Mouse (Mus musculus) embryo, embryonic 9.5 days (tissue): Measurements from ENCODE around the gene Acod1.

Experiments used
- DNase-seq: peaks from one replicate; pipeline ENCODE4 v3.0.0-alpha.2; 2017; ENCODE audit errors: extremely low spot score

Gene Acod1

DNA sequence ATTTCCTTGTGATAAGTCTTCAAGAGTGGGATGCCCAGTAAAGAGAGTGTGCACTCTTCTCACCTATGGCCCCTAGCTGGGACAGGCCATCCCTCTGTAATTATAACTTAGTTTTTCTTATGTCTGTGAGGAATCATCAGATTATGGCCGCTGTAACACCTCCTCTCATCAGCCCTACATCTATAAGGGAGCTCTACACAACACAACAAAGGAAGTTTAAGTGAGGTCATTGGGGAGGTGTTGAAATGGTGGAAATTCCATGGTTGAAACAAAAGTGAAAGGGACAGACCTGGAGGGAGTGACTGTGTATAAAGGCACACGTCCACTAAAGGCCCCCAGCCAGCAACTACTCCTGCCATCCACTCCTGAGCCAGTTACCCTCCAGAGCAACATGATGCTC is at the start of gene Acod1:
Gene Acod1, plus strand, starts transcription at position 301 of the 400 bp plus-strand sequence.
- DNase-seq: no peak

DNA sequence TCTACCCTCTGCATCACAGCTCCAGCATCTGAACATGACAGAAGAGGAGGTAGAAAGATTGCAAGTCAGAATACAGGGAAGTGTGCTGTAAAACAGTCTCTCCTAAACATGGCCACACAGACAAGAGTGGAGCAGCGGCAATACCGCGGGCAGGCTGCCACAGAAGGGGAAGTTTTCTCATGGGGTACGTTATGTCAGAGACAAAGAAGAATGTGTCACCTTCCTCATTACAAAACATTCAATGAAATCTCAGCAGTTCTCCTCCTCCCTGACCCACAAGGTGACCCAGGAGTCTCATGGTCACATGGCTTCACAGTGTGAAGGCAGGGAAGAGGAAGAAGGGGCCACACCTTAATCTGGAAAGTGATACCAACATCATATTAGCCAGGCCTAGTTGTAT is 39.0 kb upstream of the Acod1 start:
- no peak for DNase-seq

DNA sequence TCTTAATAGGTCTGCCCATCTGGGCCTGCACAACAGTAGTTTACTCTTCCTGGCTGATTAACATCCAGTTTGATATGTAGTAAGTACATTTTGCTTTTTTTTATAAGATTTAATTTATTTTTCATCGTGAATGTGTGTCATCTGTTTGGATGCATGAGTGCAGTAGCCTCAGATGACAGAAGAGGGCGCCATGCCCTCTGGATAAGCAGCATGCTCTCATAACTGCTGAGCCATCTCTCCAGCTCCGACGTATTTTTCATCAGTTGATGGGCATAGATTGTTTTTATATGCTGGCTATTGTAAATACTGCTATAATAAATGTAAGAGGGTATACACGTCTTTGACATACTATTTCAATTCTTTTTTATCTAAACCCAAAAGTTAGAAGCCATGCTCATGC is 35.0 kb upstream of the Acod1 start:
- DNase-seq: peak; percentile 13

DNA sequence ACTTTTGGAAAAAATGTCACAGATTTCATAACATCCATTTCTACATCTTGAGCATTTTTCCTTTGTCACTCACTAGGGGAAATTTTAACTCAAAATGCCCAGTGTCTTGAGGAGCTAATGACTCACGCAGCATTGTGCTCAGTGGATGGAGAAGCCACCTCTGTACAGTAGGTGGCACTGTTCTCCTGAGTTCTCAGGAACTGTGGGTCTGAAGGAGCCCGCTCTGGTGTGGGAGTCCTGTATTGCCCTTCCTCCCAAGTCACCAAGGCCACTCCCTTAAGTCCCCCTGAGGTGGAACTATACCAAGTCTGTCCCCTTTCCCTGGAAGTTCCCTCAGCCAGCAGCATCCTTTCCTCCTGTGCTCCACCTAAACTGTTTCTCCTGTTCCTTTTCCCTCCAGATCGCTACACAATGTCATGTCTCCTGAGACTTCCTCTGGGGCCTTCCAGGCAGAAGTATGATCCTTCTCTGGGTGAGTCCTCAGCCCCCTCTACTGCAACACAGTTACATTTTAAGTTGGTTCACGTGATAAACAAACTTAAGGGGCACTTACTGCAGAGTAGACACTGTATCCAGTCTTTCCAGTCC is 34.1 kb upstream of the Acod1 start:
- peak; percentile 57 for DNase-seq

DNA sequence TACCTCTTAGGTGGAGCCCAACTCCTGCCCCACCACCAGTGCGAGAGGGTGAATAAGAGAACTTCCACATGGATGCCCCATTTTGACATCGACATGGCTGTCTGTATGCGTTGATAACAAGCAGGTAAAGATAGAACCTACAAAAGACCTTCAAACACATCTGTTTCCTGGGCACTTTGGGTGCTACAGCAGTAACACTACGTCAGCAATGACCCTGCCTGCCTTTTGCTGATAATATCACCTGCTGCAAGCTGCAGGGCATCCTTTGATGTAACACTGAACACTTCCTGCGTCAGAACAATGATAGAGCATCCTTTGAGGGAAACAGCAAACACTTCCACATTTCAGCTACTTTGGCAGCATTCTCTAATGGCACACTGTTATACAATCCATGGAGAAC is 29.8 kb upstream of the Acod1 start:
- DNase-seq: no peak

DNA sequence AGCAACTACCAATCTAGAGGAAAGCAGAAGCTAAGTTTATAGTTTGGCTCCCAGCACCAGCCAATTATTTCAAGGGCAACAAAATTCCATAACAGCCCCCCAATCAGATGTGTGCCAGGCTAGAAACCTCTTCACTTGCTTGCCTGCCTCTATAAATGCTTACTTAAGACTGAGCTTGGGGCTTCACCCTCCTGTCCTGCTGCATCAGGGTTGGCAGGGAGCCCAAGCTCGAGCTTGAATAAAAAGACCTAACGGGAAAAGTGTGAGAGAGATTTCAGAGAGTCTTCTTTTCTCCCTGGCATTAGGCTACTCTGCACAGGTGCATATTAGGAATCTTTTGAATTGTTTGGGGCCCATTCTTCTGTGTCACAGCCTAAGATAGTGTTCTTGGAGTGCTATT is 26.7 kb upstream of the Acod1 start:
- no peak for DNase-seq

DNA sequence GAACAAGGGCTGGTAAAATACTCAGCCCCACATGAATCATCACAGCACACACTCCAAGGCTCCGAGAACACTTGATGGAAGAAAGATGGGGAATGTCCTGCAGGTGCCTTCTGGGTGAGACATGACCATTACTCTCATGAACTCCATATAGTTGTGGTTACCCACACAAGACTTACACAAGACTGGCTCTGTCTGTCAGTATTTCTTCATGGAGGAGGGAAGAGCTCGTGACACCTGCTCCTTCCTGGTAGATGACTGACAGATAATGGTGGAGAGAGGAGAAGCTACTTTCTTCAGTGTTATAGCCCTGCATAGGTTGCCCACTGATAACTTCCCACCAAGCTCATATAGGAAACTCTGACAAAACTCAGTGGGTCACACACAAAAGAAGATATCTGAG is 17.6 kb upstream of the Acod1 start:
- no peak for DNase-seq

DNA sequence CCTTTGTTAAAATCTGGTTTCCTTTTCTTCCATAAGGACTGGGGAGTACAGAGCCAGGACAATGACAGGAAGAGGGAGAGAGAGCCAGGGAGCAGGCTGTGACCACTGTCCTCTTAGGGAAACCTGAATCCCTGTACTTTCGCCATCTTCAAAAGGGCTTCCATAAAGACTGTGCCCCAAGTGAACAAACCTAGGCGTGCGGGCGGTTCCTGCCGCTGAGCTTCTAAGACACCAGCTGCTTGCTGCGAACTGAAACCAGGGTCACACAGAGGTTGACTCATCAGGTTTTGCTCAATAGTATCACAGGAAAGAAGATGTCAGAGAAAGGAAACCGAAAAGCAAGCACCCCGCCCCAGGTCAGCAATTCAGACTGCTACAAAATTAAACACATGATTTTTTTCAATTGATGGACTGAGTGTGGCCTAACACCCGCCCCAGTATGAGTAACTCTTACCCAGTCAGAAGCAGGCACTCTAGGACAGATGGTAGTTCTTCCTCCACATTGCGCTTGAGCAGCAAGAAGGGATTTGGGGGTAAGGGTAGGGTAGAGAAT is 13.4 kb upstream of the Acod1 start:
- no peak for DNase-seq

DNA sequence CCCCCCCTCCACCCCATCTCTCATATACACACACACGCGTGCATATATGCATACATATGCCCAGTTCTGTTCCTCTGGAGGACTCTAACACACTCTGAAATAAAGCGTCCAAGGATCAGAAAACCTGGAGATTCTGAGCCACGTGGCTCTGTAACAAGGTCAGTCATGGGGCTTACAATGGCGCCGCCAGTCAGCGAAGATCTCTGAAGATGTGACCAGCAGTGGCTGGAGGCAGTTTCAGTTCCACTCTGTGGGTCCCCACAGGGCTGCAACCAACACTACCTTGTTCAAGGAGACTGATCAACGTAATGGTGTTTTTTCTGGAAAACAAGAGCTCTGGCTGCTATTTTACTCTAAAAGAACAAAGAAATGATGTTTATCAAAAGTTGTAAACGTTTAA is 12.7 kb upstream of the Acod1 start:
- no peak for DNase-seq

DNA sequence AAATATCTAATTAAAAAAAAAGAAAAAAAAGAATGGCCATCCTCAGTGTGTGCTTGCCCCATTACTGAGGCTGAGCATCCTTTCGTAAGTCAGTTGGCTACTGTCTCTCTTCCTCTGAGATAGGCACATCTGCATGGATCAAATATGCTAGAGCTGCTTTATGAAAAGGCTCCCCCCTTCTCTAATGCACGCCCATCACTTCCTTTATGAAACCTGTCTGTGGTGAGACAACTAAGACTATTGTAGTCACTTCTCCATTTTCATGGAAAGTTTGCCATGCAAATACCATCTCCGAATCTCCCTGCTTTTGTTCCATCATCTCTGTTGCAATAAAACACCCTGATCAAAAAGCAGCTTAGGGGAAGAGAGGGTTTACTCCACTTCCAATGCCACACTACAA is 9.8 kb upstream of the Acod1 start:
- DNase-seq: no peak

DNA sequence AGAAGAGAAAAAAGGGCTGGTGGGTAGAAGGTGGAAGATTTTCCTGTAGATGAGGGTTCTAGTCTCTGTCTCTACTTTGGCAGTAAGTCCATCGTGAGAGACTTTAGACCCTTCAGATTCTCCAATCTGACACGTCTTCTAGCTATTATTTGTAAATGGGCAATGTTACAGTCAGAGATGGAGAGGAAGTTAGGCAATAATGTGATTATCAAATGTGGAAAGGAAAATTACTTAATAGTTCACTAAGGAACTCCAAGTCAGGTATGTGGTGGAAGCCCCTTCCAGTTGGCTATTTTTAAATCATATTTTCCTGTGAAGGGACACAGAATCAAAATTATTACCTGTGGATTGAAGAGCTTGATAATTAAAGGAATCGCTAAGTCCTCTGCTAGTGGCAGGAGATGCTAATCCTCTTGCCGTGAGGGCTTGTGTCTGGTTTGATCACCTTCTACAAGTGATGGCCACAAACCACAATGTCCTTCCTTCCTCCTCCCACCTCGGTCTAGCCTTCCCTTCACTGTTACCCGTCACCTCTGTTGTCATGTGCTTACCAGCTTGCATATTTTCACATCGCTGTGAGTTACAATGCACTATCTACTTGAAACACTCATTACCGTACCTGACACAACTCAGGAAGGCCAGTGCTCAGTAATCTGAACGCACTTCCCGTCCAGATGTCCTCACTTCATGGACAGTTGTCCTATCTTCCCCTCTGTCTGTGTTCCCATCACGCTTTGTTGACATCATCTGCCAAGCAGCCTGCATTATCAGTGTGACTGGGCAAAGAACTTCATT is 1.7 kb downstream of the Acod1 start:
- no peak for DNase-seq

DNA sequence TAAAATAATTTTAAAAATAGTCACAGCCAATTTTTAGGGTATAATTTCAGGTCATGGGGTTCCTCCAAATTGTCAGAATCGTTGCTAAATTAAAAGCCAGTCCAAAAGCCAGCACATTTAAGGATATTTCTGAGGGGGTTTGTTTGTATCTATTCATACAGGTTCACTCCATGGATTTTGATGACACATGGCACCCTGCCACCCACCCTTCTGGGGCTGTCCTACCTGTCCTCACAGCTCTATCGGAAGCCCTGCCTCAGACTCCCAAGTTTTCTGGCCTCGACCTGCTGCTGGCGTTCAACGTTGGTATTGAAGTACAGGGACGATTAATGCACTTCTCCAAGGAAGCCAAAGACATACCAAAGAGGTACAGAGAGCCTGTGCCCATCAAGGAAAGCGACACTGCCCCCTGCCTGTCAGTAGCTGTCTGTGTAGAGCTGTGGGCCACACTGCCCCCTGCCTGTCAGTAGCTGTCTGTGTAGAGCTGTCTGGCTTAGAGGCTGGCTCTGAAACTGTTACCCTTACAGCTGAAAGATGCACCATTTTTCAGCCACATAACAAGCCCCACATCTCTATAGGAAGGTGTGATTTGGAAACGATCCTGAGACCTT is 4.5 kb downstream of the Acod1 start:
- peak; percentile 64 for DNase-seq

DNA sequence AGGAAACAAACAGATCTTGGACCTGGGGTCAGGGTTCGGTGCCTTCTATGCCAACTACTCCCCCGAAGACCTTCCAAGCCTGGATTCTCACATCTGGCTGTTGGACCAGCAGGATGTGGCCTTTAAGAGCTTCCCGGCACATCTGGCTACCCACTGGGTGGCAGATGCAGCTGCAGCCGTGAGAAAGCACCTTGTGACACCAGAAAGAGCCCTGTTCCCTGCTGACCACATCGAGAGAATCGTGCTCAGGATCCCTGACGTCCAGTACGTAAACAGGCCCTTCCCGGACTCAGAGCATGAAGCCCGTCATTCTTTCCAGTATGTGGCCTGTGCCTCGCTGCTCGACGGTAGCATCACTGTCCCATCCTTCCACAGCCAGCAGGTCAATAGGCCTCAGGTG is 8.0 kb downstream of the Acod1 start:
- no peak for DNase-seq

DNA sequence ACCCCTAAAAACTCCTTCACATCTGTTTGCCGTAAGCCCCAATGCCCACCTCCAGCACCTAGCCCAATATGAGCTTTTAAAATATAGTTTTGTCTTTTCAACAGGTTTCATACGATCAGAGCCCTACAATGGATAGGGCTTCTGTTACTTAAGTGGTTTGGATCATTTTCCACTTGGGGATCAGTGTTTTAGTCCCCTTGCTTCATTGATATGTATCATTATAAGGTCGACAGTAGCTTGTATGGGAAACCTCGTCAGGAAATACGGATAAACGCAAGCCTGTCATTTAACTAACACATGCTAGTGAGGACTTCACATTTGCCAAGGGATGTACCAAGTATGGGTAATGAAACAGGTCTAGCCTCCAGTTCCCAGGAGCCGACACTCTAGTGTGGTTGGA is 9.8 kb downstream of the Acod1 start:
- DNase-seq: no peak

DNA sequence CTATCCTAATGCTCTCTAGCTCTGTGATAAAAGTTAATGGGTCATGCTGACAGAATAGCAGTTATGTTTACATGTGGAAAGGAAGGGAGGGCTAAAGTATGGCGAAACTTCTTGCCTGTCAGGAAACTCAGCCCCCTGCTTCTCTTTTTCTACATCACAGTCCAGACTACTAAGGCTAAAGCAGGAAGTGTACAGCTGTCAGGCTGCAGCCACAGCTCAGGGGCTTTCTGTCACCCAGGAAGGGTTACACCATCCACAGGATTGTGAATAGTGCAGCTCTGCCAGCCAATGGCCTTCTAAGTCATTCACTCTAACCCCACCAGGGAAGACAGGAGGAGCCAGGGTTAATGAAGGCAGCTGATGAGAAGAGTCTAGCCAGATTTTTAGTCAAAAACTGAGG is 12.2 kb downstream of the Acod1 start:
- DNase-seq: no peak

DNA sequence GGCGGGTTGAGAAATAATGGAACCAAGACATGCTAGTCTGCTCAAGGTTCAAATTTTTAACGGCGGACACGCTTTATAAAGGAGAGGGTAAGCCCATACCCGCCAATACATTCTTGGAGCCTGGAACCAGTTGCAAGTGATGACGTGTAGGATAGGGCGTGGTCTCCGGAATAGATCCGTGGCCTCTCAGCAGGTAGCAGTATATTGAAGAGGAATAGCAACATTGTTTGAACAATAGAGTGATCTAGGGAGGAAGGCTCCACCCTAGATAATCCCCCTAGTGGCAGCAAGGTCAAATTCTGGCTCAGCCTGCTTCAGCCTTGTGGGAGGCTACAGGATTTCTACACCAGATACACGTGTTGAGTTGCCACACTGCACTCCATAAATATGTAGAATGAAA is 12.7 kb downstream of the Acod1 start:
- no peak for DNase-seq

DNA sequence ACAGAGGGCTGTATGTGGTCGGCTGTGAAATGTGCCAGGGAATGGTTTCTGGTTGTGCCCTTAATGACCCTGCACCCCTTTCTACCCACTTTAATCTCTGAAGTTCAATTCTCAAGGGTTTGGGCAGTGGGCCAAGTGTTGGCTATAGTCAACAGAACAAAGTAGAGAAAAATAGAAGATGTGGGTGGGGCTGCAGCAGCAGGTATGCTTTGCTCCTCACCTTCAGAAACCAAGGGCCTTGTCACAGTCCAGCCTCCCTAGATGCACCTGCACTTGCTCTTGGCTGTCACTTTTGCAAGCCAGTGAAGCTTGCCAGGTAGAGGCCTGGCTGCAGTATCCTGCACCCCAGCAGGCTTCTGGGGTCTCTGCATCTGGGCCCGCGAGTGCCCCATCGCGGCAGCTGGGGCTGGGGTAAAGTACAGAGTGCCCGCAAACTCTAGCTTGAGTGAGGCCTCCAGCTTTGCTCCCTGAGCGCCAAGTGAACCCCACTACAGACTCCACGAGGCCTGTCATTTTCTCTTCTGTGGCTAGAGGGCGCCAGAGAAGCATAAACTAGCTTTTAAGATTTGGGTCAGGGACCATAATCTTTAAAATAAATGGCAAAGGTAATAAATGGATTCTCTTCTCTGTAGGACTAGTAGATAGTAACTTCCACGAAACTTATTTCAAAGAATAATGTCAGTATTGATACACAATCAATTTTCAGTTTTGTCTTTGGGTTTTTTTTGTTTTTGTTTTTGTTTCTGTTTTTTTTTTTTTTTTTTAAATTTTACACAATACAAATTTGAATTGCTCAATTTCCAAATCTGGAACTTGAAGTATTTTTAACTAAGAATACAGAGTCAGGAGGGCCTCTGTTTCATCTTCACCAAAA is 18.8 kb downstream of the Acod1 start:
- peak; percentile 58 for DNase-seq

DNA sequence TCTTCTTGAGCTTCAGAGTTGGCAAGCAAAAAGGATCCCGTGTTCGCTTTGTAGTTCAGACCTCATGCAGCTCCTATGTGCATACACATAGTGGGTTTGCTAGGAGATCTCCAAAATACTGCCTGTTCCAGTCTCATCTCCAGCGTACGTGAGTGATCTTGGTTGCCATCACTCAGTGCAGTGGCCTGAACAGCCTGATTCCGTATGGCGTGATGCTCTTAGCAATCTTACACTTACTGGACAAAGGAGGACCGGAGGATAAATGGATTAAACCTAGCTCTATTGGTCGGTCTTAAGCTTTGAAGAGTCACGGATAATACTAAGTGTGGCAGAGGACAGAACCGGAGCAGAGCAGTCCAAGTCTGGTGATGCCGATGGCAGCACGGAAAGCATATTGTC is 22.7 kb downstream of the Acod1 start:
- no peak for DNase-seq

DNA sequence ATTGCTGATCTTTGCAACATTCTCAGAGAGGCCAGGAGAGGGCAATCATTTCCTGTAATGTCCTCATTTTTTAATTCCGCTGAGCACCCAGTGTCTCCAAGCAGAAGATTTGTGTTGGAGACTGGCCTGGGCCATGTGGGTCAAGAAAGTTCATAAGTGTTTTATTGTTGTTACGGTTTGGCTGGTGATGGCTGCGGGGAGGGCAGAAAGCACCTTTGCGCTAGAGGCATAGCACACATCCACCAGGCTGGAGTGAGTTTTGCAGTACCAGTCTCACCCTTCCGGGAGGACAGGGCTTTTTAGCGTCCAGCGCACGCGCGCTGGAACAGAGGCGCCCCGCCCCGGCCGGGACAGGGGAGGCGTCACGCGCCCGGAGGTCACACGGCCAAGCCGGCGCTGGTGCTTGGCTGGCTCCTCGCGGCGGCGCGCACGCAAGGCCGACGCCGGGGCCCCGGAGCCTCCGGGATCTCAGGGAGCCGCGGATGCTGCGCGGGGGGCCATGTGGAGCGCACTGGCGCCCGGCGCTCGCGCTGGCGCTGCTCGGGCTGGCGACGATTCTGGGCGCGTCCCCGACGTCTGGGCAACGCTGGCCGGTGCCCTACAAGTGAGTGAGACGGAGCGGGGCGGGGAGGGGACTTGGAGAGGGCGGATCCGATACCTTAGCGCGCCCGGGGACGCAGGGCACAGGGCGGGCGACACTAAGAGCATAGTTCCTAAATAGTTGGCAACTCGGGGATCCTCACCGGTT is 23.3 kb downstream of the Acod1 start, which contains the start of gene Cln5:
Gene Cln5, plus strand, starts transcription at position 353 of the 748 bp plus-strand sequence.
- peak; percentile 93 for DNase-seq

DNA sequence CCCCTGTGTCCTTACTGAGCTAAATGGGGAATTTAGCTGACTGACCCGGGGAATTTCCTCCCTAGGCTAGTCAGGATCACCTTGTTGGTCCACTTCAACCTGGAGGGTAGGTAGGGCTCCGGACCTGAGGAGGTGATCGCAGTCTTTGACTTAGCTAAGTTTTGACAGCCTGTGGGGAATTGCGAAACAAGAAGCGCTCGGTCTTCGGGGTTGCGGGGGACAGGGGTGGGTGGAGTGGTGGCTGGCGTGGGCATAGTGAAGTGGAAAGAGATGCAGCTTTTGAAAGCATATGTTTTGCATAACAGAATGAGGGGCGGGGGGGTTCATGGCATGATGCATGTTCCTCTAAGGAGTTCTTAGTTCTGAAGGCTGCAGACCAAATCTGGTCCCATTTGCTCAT is 24.0 kb downstream of the Acod1 start:
- DNase-seq: peak; percentile 11

DNA sequence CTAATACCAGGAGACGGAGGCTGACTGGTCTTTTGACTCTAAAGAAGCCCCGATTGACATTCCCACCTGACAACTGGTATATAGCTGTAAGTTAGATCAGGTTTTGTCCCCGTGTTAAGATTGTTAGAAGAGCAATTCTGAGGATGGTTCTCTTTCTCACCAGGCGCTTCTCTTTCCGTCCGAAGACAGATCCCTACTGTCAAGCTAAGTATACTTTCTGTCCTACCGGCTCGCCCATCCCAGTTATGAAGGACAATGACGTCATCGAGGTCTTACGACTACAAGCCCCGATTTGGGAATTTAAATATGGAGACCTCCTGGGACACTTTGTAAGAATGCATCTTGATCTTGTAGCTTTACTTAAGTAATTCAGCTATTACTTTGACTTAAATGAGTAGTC is 24.7 kb downstream of the Acod1 start:
- DNase-seq: no peak
